Mouse (Mus musculus) activated CD4-positive, CD25-positive, alpha-beta regulatory T cell, adult 4 months (primary cell): ENCODE data around the gene Arhgap18. TPM values are rescaled to one million over a fixed set of nuclear protein-coding genes. Genes with fewer than 3 reads are reported as not detected.

Experiments
- ATAC-seq: one replicate; pipeline ENCODE4 v1.8.0; 2017
- polyA plus RNA-seq, 2 experiments: library from polyadenylated mRNA; unstranded; fragments of 100-300 nt; shearing (Covaris generic); gene quantifications; one replicate each; pipeline ENCODE4 v1.2.1; 2017

Arhgap18 gene
- polyA plus RNA-seq, 2 experiments from 2014 or later, result 34.7 to 37.5 TPM

GRCm38 (mm10) chr10:26832669-26833249 lies 79.5 kb downstream of the Arhgap18 start:
- ATAC-seq, result no peak

GRCm38 (mm10) chr10:26833393-26833792 lies 80.2 kb downstream of the Arhgap18 start:
- no peak for ATAC-seq

GRCm38 (mm10) chr10:26849311-26849710 lies 96.1 kb downstream of the Arhgap18 start:
- no peak for ATAC-seq

GRCm38 (mm10) chr10:26849854-26850253 lies 96.6 kb downstream of the Arhgap18 start:
- no peak for ATAC-seq

- ATAC-seq, result no peak
Measured at GRCm38 (mm10) chr10:26854556-26855100, 101.4 kb downstream of the Arhgap18 start.

GRCm38 (mm10) chr10:26855851-26856535 lies 102.8 kb downstream of the Arhgap18 start:
- ATAC-seq, result no peak

- ATAC-seq, result no peak
Measured at GRCm38 (mm10) chr10:26857583-26857982, 104.4 kb downstream of the Arhgap18 start.

- no peak for ATAC-seq
Measured at GRCm38 (mm10) chr10:26858537-26858936, 105.3 kb downstream of the Arhgap18 start.

GRCm38 (mm10) chr10:26861231-26861630 lies 108.0 kb downstream of the Arhgap18 start:
- no peak for ATAC-seq

- no peak for ATAC-seq
Measured at GRCm38 (mm10) chr10:26862207-26862606, 109.0 kb downstream of the Arhgap18 start.

GRCm38 (mm10) chr10:26863982-26864381 lies 110.8 kb downstream of the Arhgap18 start:
- no peak for ATAC-seq

GRCm38 (mm10) chr10:26870802-26871201 lies 117.6 kb downstream of the Arhgap18 start:
- no peak for ATAC-seq

- ATAC-seq, result no peak
Measured at GRCm38 (mm10) chr10:26877309-26877708, 124.1 kb downstream of the Arhgap18 start.

- peak; percentile 47 for ATAC-seq
Measured at GRCm38 (mm10) chr10:26878924-26879600, 125.8 kb downstream of the Arhgap18 start.

- ATAC-seq, result no peak
Measured at GRCm38 (mm10) chr10:26884949-26885348, 131.7 kb downstream of the Arhgap18 start.

GRCm38 (mm10) chr10:26889226-26889625 lies 136.0 kb downstream of the Arhgap18 start:
- no peak for ATAC-seq

GRCm38 (mm10) chr10:26889754-26890153 lies 136.5 kb downstream of the Arhgap18 start:
- no peak for ATAC-seq

- peak; percentile 96 for ATAC-seq
Measured at GRCm38 (mm10) chr10:26890269-26890955, 137.2 kb downstream of the Arhgap18 start.

- no peak for ATAC-seq
Measured at GRCm38 (mm10) chr10:26893091-26893490, 139.9 kb downstream of the Arhgap18 start.

GRCm38 (mm10) chr10:26895726-26896125 lies 142.5 kb downstream of the Arhgap18 start:
- ATAC-seq, result no peak

GRCm38 (mm10) chr10:26900426-26900825 lies 147.2 kb downstream of the Arhgap18 start:
- no peak for ATAC-seq

- no peak for ATAC-seq
Measured at GRCm38 (mm10) chr10:26903781-26904180, 150.6 kb downstream of the Arhgap18 start.

- no peak for ATAC-seq
Measured at GRCm38 (mm10) chr10:26911176-26911575, 158.0 kb downstream of the Arhgap18 start.
